Mouse (Mus musculus) liver, embryonic 14.5 days (tissue): ENCODE measurements around the gene E130308A19Rik. TPM values are rescaled to one million over a fixed set of nuclear protein-coding genes. Genes with fewer than 3 reads are reported as not detected.

Experiments
- ATAC-seq: fragments of 200-750 bp; cut with Nextera tagmentation; 2 replicates; pipeline ENCODE4 v1.8.0; 2017; ENCODE audit warnings: moderate number of reproducible peaks, mild to moderate bottlenecking, moderate library complexity; ENCODE audit not compliant: insufficient read depth
- DNase-seq, 3 experiments: peaks; one replicate each; pipeline ENCODE4 v3.0.0-alpha.2; 2012 to 2013; ENCODE audit warnings: low read depth in 3 of 3, low spot score in 3 of 3
- H3K27ac ChIP-seq: fragments of 300-500 bp; sonication (generic); 2 replicates; pipeline ENCODE4 v1.5.1; 2014; ENCODE audit warnings: moderate library complexity, mild to moderate bottlenecking, control low read depth, inconsistent platforms
- H3K27me3 ChIP-seq: fragments of 300-500 bp; sonication (generic); 2 replicates; pipeline ENCODE4 v1.6.1; 2014; ENCODE audit warnings: mild to moderate bottlenecking, low read length, moderate library complexity; ENCODE audit not compliant: control insufficient read depth, insufficient read depth
- H3K36me3 ChIP-seq: fragments of 300-500 bp; sonication (generic); replicated peaks from 2 replicates; pipeline ENCODE4 v1.6.1; 2014; ENCODE audit warnings: low read depth; ENCODE audit not compliant: control insufficient read depth, insufficient read depth
- H3K4me1 ChIP-seq, 2 experiments: fragments of 200-500 bp in 1 of 2; fragments of 300-500 bp in 1 of 2; sonication (generic) in 1 of 2; replicated peaks; 2 replicates each; pipeline ENCODE4 v1.6.1; 2012 to 2014; ENCODE audit warnings: antibody characterized with exemption in 1 of 2, inconsistent platforms in 1 of 2, low read length in 1 of 2; ENCODE audit not compliant: control insufficient read depth in 2 of 2, insufficient read depth in 2 of 2
- H3K4me2 ChIP-seq: fragments of 300-500 bp; sonication (generic); 2 replicates; pipeline ENCODE4 v1.6.1; 2014; ENCODE audit warnings: low read depth, mild to moderate bottlenecking, control low read depth, moderate library complexity
- H3K4me3 ChIP-seq, 2 experiments: fragments of 200-500 bp in 1 of 2; fragments of 300-500 bp in 1 of 2; sonication (generic) in 1 of 2; 2 replicates each; pipeline ENCODE4 v1.5.1; 2012 to 2014; ENCODE audit warnings: low read depth in 2 of 2, low read length in 2 of 2, mild to moderate bottlenecking in 2 of 2, control low read depth in 1 of 2, inconsistent platforms in 1 of 2, moderate library complexity in 1 of 2; ENCODE audit not compliant: insufficient read depth in 1 of 2
- H3K9ac ChIP-seq: fragments of 300-500 bp; sonication (generic); replicated peaks from 2 replicates; pipeline ENCODE4 v1.6.1; 2014; ENCODE audit warnings: mild to moderate bottlenecking, control low read depth, moderate library complexity
- H3K9me3 ChIP-seq: fragments of 300-500 bp; sonication (generic); 2 replicates; pipeline ENCODE4 v1.6.1; 2016; ENCODE audit warnings: low read length, mixed read lengths; ENCODE audit not compliant: control insufficient read depth
- CTCF ChIP-seq: IDR thresholded peaks from 2 replicates; pipeline ENCODE4 v1.5.1; 2016; ENCODE audit warnings: antibody characterized with exemption, low read depth, control low read depth
- EP300 ChIP-seq: IDR thresholded peaks from 2 replicates; pipeline ENCODE4 v1.6.1; 2016; ENCODE audit warnings: antibody characterized with exemption, low read depth
- WGBS: fragments of 180-500 bp; shearing (Covaris S2); extraction: QIAGEN DNeasy Blood & Tissue Kit; methylation state at CpG from one replicate; pipeline ENCODE4 v1.1.7; 2014; ENCODE audit not compliant: insufficient replicate concordance; 5-methylcytosine and 5-hydroxymethylcytosine counted together
- polyA plus RNA-seq, 2 experiments: library from polyadenylated mRNA; depleted of rRNA in 1 of 2; stranded (reverse) in 1 of 2; unstranded in 1 of 2; fragments of >200 nt; fragmentation: Nextera tagmentation in 1 of 2; extraction: Ambion mirVana in 1 of 2; gene quantifications; 2 replicates each; pipeline versions ENCODE4 v1.2.1 to v1.2.3; 2012 to 2014

The E130308A19Rik gene
- polyA plus RNA-seq, 2 experiments = 2.8 to 5.7 TPM

DNA sequence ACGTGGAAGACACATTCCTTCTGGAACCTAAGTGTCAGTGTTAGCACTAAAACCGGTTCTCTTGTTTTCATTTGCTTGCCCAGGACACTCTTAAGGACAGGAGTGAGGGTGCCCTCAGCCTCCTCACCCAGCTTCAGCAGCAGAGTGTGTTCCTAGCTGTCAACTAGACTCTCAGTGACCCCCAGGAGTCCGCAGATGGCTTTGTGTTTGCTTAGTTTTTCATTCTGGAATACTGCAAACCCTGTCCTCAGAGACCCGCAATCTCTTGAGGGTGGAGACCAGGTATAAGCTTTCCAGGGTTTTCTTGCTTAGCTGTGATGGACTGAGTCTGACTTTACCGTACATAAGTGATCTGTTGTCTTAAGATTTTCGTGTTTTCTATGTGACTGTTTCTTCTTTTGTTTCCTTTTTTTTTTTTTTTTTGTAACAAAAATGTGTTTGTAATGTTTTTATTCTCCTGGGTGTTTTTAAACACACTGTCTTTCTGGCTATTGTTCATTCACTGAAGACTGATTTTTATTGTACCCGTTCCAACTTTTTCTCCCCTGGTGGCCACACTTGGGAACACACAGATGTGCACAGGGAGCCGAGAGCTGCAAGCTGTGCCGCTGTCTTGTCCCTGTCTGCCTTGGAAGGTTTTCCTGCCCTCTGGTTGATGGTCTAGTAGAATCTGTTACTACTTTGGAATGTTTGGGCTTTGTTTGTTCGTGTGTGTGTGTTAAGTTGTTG is 134.8 kb downstream of the E130308A19Rik start:
- no peak overlapping the region for H3K4me2 ChIP-seq
- no peaks in the 10 kb centered on the region for H3K36me3 ChIP-seq
- DNase-seq (no peak), ATAC-seq (no peak)
- no peak overlapping the region for H3K9ac ChIP-seq
- H3K4me1 ChIP-seq = peaks cover 0 to 4% of the 10 kb centered on the region in 2 experiments; a peak in 2 of 4 replicates
- no peak overlapping the region for H3K27ac ChIP-seq
- WGBS = 59% methylated on average over 10 of the region's 10 CpGs
- H3K9me3 ChIP-seq = no peaks in the 10 kb centered on the region
- TF ChIP-seq CTCF = peak; percentile 61
- no peak for TF ChIP-seq EP300
- H3K27me3 ChIP-seq = no peaks in the 10 kb centered on the region
- H3K4me3 ChIP-seq = no peak overlapping the region

DNA sequence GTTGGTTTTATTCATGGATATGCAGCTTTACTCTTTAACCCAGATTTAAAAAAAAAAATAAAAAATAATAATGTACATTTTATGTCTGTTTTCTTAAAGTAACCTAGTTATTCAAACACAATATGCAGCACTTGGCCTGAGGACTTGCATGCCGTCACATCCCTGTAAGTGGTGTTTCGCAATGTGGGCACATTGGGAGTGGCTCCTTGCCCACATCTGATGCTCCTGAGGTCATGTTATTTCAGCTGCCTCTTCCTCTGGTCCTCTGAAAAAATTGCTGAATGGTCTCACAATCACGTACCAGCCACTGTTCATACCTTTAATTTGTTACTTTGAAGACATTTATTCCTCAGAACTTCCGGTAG is 135.3 kb downstream of the E130308A19Rik start:
- no peak for DNase-seq
- 65% methylated on average over 4 of the region's 4 CpGs for WGBS
- Histone ChIP-seq H3K27me3 (no peaks in the 10 kb centered on the region), H3K4me3 (no peak overlapping the region), H3K9ac (no peak overlapping the region), H3K27ac (no peak overlapping the region), H3K4me2 (no peak overlapping the region), H3K9me3 (no peaks in the 10 kb centered on the region), H3K36me3 (no peaks in the 10 kb centered on the region), H3K4me1 (peaks cover 0 to 4% of the 10 kb centered on the region in 2 experiments; a peak in 2 of 4 replicates)
- ATAC-seq = no peak
- TF ChIP-seq EP300 = no peak
- no peak for TF ChIP-seq CTCF

DNA sequence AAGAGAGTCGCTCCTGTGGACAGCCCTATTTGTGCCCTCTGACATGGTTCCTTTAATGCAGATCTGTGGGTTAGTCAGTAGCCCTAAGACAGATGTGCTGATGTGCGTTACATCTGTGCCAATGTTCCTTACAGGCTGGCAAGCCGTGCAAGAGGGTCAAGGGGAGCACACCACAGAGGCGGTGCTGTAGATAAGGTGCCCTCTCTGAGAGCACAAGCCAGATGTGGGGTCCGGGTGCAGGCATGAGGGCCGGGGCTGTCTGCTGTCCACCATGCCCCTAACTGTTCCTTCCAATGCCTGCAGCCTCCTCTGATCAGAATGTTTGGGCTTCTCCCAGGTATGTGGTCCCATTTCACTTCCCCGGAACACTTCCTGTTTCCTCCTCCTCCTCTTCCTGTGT is 138.9 kb downstream of the E130308A19Rik start:
- DNase-seq (no peak), ATAC-seq (no peak)
- peaks cover 0 to 4% of the 10 kb centered on the region in 2 experiments; a peak in 2 of 4 replicates for H3K4me1 ChIP-seq
- no peaks in the 10 kb centered on the region for H3K27me3 ChIP-seq
- no peak overlapping the region for H3K4me2 ChIP-seq
- no peak overlapping the region for H3K9ac ChIP-seq
- H3K9me3 ChIP-seq = no peaks in the 10 kb centered on the region
- no peak overlapping the region for H3K4me3 ChIP-seq
- no peaks in the 10 kb centered on the region for H3K36me3 ChIP-seq
- 48% methylated on average over 7 of the region's 7 CpGs for WGBS
- no peak overlapping the region for H3K27ac ChIP-seq
- TF ChIP-seq CTCF (no peak), EP300 (no peak)

DNA sequence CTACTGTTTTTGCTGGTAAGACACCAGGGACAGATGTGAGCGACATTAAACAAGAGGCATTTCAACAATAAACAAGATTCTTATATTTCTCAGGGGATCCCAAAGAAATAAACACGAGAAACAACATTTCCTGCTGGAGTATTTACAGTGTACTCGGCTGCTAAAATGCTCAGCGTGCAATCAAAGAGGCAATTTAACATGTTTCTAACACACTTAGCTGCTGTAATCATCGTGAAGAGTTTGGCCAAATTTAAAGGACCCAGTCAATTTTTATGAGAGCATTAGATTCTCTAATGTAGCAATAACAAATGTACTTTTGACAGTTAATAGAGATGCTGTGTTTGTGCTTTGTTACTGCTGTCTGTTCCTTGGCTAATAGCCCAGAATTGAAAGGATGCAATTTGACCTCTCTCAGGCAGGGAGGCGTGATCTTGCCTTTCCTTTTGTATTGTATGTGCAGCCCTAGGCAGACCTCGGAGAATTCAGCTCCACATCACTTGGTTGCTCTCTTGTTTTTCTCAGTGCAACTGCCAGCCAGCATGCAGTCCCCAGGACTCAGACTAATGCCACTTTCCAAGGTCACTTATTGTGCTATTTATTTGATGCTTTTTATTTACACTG is 139.5 kb downstream of the E130308A19Rik start:
- TF ChIP-seq CTCF (no peak), EP300 (no peak)
- no peak overlapping the region for H3K4me2 ChIP-seq
- ATAC-seq (no peak), DNase-seq (no peak)
- H3K4me3 ChIP-seq = no peak overlapping the region
- H3K4me1 ChIP-seq = peaks cover 0 to 4% of the 10 kb centered on the region in 2 experiments; a peak in 2 of 4 replicates
- WGBS = 51% methylated on average over 7 of the region's 7 CpGs
- H3K27ac ChIP-seq = no peak overlapping the region
- peaks cover 1% of the 10 kb centered on the region for H3K36me3 ChIP-seq
- H3K9ac ChIP-seq = no peak overlapping the region
- H3K9me3 ChIP-seq = no peaks in the 10 kb centered on the region
- no peaks in the 10 kb centered on the region for H3K27me3 ChIP-seq

DNA sequence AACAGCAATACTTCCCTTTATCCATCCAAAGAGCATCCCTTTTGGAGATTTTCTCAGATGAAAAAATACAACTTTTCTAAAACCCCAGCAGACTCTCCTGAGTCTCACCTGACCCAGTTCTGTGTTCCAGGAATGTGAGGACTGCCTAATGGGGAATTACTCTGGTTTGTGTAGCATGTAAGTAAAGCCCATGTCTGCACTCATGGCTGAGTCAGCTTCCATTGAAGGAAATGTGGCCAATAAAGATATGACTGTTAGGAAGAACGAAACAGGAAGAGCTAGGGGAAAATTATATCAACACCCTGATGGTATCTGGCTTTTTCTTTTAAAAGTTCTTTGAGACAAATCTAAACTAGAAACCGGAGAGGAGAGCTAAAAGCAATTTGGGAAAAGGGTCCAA is 141.7 kb downstream of the E130308A19Rik start:
- Histone ChIP-seq H3K27me3 (no peaks in the 10 kb centered on the region), H3K4me1 (peaks cover 0 to 4% of the 10 kb centered on the region in 2 experiments; a peak in 2 of 4 replicates), H3K4me2 (no peak overlapping the region), H3K4me3 (no peak overlapping the region), H3K36me3 (peaks cover 19% of the 10 kb centered on the region), H3K9me3 (no peaks in the 10 kb centered on the region), H3K9ac (no peak overlapping the region), H3K27ac (no peak overlapping the region)
- ATAC-seq (no peak), DNase-seq (no peak)
- TF ChIP-seq EP300 (no peak), CTCF (no peak)
- 23% methylated on average over 2 of the region's 2 CpGs for WGBS
